Mouse (Mus musculus) CD8-positive naive resting alpha-beta T cell, adult 57 days (primary cell): ENCODE data around the gene Bcl2l13. TPM values are rescaled to one million over a fixed set of nuclear protein-coding genes. Genes with fewer than 3 reads are reported as not detected.

Source experiments
- total RNA-seq: library from RNA; stranded (reverse); gene quantifications from one replicate; pipeline ENCODE4 v1.2.4, GENCODE M21; 2023

Bcl2l13 gene
- total RNA-seq, result 42.8 TPM

DNA sequence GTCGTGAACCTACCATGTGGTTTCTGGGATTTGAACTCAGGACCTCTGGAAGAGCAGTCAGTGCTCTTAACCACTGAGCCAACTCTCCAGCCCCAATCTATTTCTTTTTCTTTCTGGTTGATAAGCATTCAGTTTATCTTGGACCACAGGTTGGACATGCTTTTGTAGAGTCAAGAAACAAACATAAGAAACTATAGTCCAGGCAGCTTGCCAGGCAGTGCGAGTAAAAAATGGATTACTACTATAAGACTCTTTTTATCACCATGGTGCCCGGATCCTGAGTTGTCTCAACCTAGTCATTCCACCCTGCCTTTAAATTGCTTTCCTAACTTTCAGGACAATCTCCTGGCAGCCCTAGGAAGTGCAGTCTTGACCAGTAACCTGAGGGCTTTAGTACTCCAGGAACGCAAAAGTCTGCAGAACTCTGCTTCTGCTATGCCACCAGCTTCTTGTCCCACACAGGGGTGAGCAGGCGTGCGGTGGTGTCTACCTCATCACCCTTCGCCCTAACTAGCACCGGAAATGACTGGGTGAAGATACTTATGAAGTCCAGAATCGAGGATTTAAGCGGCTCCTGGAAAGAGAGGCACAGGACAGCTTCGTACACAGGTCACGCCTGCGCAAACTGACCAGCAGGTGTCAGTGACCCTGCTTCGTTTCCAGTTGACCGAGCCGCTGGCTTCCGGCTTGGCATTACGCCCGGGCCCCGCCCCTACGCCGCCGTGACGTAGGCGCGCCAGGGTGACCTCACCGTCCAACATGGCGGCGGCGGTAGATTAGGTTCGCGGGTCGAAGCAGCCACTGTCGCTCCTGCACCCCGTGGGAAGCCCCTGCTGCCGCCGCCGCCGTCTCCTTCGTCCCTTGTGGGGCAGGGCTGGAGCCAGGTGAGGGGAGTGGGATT, at the start of gene Bcl2l13:
Gene Bcl2l13, plus strand, starts transcription at position 739 of the 901 bp plus-strand sequence.

DNA sequence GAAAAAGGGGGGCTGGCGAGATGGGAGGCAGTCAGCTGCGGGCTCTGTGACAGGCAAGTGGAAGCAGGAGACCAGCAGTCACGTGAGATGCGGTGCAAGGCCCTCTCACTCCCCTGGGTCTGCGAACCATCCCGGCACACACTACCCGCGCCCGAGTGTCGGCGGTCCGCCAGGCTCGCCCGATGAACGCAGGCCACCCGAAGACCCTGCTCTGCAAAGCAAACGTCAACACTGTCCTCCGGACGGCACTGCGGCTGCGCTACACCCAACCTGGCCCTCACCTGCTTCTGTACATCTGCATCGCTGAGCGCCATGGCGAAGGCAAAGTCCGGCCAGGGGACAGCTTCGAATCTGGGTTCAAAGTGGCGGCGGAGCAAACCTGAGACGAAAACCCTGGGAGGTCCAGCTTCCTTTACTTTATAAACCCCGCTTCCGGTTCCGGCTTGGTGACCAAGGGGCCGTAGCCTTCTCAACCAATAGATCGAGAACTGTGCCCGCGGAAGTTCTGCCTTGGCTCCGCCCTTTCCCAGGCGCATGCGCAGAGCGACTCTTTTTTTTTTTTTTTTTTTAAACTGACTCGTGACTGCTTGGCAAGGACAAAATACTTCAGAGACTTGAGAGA, 13.6 kb upstream of the Bcl2l13 start, which contains the start of gene Atp6v1e1:
Gene Atp6v1e1, minus strand, starts transcription at position 487 of the 622 bp plus-strand sequence.

DNA sequence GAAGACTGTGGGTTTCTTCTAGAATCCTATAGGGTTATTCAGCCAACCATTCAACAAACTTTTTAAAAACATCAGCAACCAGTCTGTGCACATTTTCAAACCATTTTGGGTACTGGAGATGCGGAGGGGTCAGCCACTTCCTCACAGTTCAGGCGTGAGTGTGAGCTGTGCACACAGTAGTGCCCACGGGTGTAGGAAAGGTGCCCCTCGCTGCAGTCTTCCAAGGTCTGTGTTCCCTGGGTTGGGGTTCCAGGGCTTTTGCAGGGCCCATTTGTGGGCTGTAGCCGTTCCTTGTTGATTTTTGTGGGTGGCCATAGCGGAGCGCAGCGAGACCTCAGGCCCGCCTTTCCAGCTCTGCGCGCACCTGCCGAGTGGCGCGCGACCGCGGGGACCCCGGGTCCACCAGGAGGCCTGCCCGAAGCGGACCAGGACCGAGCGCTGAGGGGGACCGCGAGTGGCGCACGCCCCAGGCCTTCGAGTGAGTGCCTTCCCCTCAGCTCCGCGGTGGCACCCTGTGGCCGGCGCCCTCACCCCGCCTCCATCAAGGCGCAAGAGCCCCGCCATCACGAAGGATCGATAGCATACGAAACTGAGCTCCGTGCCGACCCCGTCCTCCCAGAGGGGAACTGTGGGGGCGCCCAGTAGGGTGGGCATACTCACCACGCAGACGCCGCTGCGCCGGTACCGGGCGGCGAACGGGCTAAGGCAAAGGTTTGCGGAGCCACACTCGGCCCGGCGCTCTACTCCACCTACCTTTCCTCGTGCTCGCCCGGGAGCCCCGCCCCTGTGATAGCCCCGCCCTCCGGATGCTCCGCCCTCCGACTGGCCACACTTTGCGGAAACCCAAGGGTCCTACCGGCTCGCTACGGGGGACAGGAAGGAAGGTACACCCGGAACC, 80.3 kb downstream of the Bcl2l13 start, which contains the start of gene Bid:
Gene Bid, minus strand, starts transcription at position 780 of the 898 bp plus-strand sequence.

Other genes starting within 250 kb of the Bcl2l13 start
- 3.2 TPM for gene Cecr2, start 169.8 kb upstream of the Bcl2l13 start, total RNA-seq
- gene Slc25a18, start 62.6 kb upstream of the Bcl2l13 start, total RNA-seq, result 0.37 TPM
- 116 TPM for gene Atp6v1e1, start 13.4 kb upstream of the Bcl2l13 start, total RNA-seq
- 23.0 TPM for gene Bid, start 80.6 kb downstream of the Bcl2l13 start, total RNA-seq